Mouse (Mus musculus): ENCODE measurements around the gene Myh14. TPM values are rescaled to one million over a fixed set of nuclear protein-coding genes. Genes with fewer than 3 reads are reported as not detected.
A peak's percentile ranks its signal among the peaks of the same experiment; 100 is the strongest.

Gene Myh14
- polyA plus RNA-seq, 1 experiment from 2014 or later = 0.77 TPM

- Histone ChIP-seq H3K27me3 (ENCODE audit: control insufficient read depth, insufficient read depth, low read depth, low read length) (peaks cover 19% of the 10 kb centered on the region), H3K36me3 (ENCODE audit: control insufficient read depth, insufficient read depth) (no peaks in the 10 kb centered on the region), H3K4me3 (ENCODE audit: low read depth, low read length) (no peak overlapping the region), H3K27ac (ENCODE audit: low read length) (no peak overlapping the region), H3K4me2 (ENCODE audit: low read depth, low read length) (no peak overlapping the region), H3K9me3 (replicated peaks; ENCODE audit: control insufficient read depth, low read length) (no peaks in the 10 kb centered on the region), H3K4me1 (ENCODE audit: control insufficient read depth, low read depth, low read length) (no peaks in the 10 kb centered on the region), H3K9ac (ENCODE audit: low read depth, low read length) (no peak overlapping the region)
- ATAC-seq (ENCODE audit: low read depth) = no peak
- WGBS (ENCODE audit: insufficient replicate concordance) = 42% methylated on average over 6 of the region's 6 CpGs
These were observed 89.0 kb downstream of the Myh14 start for GRCm38 (mm10) chr7:44581637-44582036.

- no peak overlapping the region for H3K27ac ChIP-seq (ENCODE audit: low read length)
- no peaks in the 10 kb centered on the region for H3K4me1 ChIP-seq (ENCODE audit: control insufficient read depth, low read depth, low read length)
- no peaks in the 10 kb centered on the region; the same call in 1 of the 2 replicates for H3K27me3 ChIP-seq (ENCODE audit: control insufficient read depth, insufficient read depth, low read depth, low read length)
- no peak overlapping the region for H3K4me3 ChIP-seq (ENCODE audit: low read depth, low read length)
- ATAC-seq (ENCODE audit: low read depth) = no peak
- 38% methylated on average over 5 of the region's 5 CpGs for WGBS (ENCODE audit: insufficient replicate concordance)
- no peak overlapping the region for H3K9ac ChIP-seq (ENCODE audit: low read depth, low read length)
- H3K9me3 ChIP-seq (replicated peaks; ENCODE audit: control insufficient read depth, low read length) = no peaks in the 10 kb centered on the region
- H3K36me3 ChIP-seq (ENCODE audit: control insufficient read depth, insufficient read depth) = no peaks in the 10 kb centered on the region
- H3K4me2 ChIP-seq (ENCODE audit: low read depth, low read length) = no peak overlapping the region
These were observed 94.3 kb downstream of the Myh14 start for GRCm38 (mm10) chr7:44576333-44576844.

- Histone ChIP-seq H3K9me3 (replicated peaks; ENCODE audit: control insufficient read depth, low read length) (no peaks in the 10 kb centered on the region), H3K27ac (ENCODE audit: low read length) (no peak overlapping the region), H3K4me1 (ENCODE audit: control insufficient read depth, low read depth, low read length) (no peaks in the 10 kb centered on the region), H3K27me3 (ENCODE audit: control insufficient read depth, insufficient read depth, low read depth, low read length) (no peaks in the 10 kb centered on the region), H3K36me3 (ENCODE audit: control insufficient read depth, insufficient read depth) (no peaks in the 10 kb centered on the region), H3K4me3 (ENCODE audit: low read depth, low read length) (no peak overlapping the region; the same call in 1 of the 2 replicates), H3K9ac (ENCODE audit: low read depth, low read length) (no peak overlapping the region), H3K4me2 (ENCODE audit: low read depth, low read length) (0 out of 2 replicates have a peak overlapping the region, but pooled peaks have one; percentile 4)
- WGBS (ENCODE audit: insufficient replicate concordance) = 51% methylated on average over 5 of the region's 5 CpGs
- no peak for ATAC-seq (ENCODE audit: low read depth)
These were observed 97.6 kb downstream of the Myh14 start for GRCm38 (mm10) chr7:44572956-44573484.

- 20% methylated on average over 7 of the region's 7 CpGs for WGBS (ENCODE audit: insufficient replicate concordance)
- peak; percentile 43 for ATAC-seq (ENCODE audit: low read depth)
- H3K4me3 ChIP-seq (ENCODE audit: low read depth, low read length) = peak within 1 kb of the TSS; percentile 5; the same call in 1 of the 2 replicates
- no peaks in the 10 kb centered on the region for H3K4me1 ChIP-seq (ENCODE audit: control insufficient read depth, low read depth, low read length)
- no peaks in the 10 kb centered on the region for H3K36me3 ChIP-seq (ENCODE audit: control insufficient read depth, insufficient read depth)
- no peaks in the 10 kb centered on the region for H3K9me3 ChIP-seq (replicated peaks; ENCODE audit: control insufficient read depth, low read length)
- H3K27me3 ChIP-seq (ENCODE audit: control insufficient read depth, insufficient read depth, low read depth, low read length) = no peaks in the 10 kb centered on the region
- 0 out of 2 replicates have a peak within 1 kb of the TSS, but pooled peaks have one; percentile 4 for H3K4me2 ChIP-seq (ENCODE audit: low read depth, low read length)
- H3K27ac ChIP-seq (ENCODE audit: low read length) = no peak within 1 kb of the TSS
- no peak within 1 kb of the TSS for H3K9ac ChIP-seq (ENCODE audit: low read depth, low read length)
These were observed 98.4 kb downstream of the Myh14 start, which contains the start of gene Napsa for GRCm38 (mm10) chr7:44572213-44572701. Napsa (plus strand) TSS chr7:44572380.

- no peaks in the 10 kb centered on the region for H3K9me3 ChIP-seq (replicated peaks; ENCODE audit: control insufficient read depth, low read length)
- H3K27ac ChIP-seq (ENCODE audit: low read length) = no peak overlapping the region
- no peaks in the 10 kb centered on the region for H3K27me3 ChIP-seq (ENCODE audit: control insufficient read depth, insufficient read depth, low read depth, low read length)
- H3K4me2 ChIP-seq (ENCODE audit: low read depth, low read length) = no peak overlapping the region
- no peak overlapping the region for H3K4me3 ChIP-seq (ENCODE audit: low read depth, low read length)
- 0 out of 2 replicates have a peak, but pooled peaks have one; percentile 9 for ATAC-seq (ENCODE audit: low read depth)
- H3K36me3 ChIP-seq (ENCODE audit: control insufficient read depth, insufficient read depth) = no peaks in the 10 kb centered on the region
- no peaks in the 10 kb centered on the region for H3K4me1 ChIP-seq (ENCODE audit: control insufficient read depth, low read depth, low read length)
- WGBS (ENCODE audit: insufficient replicate concordance) = 64% methylated on average over 4 of the region's 4 CpGs
- H3K9ac ChIP-seq (ENCODE audit: low read depth, low read length) = no peak overlapping the region
These were observed 98.8 kb downstream of the Myh14 start for GRCm38 (mm10) chr7:44571811-44572210.

GRCm38 (mm10) chr7:44570989-44571388, 99.7 kb downstream of the Myh14 start:
- no peak for ATAC-seq (ENCODE audit: low read depth)
- Histone ChIP-seq H3K9ac (ENCODE audit: low read depth, low read length) (no peak overlapping the region), H3K27ac (ENCODE audit: low read length) (no peak overlapping the region), H3K36me3 (ENCODE audit: control insufficient read depth, insufficient read depth) (no peaks in the 10 kb centered on the region), H3K9me3 (replicated peaks; ENCODE audit: control insufficient read depth, low read length) (no peaks in the 10 kb centered on the region), H3K4me2 (ENCODE audit: low read depth, low read length) (no peak overlapping the region), H3K4me1 (ENCODE audit: control insufficient read depth, low read depth, low read length) (no peaks in the 10 kb centered on the region), H3K27me3 (ENCODE audit: control insufficient read depth, insufficient read depth, low read depth, low read length) (no peaks in the 10 kb centered on the region), H3K4me3 (ENCODE audit: low read depth, low read length) (no peak overlapping the region)
- 64% methylated on average over 6 of the region's 6 CpGs for WGBS (ENCODE audit: insufficient replicate concordance)

- Histone ChIP-seq H3K4me2 (ENCODE audit: low read depth, low read length) (no peak overlapping the region), H3K27me3 (ENCODE audit: control insufficient read depth, insufficient read depth, low read depth, low read length) (no peaks in the 10 kb centered on the region), H3K27ac (ENCODE audit: low read length) (no peak overlapping the region), H3K4me1 (ENCODE audit: control insufficient read depth, low read depth, low read length) (no peaks in the 10 kb centered on the region), H3K9me3 (replicated peaks; ENCODE audit: control insufficient read depth, low read length) (no peaks in the 10 kb centered on the region), H3K4me3 (ENCODE audit: low read depth, low read length) (no peak overlapping the region), H3K9ac (ENCODE audit: low read depth, low read length) (no peak overlapping the region), H3K36me3 (ENCODE audit: control insufficient read depth, insufficient read depth) (no peaks in the 10 kb centered on the region)
- WGBS (ENCODE audit: insufficient replicate concordance) = 58% methylated on average over 9 of the region's 9 CpGs
- ATAC-seq (ENCODE audit: low read depth) = no peak
These were observed 101.8 kb downstream of the Myh14 start for GRCm38 (mm10) chr7:44568803-44569202.

GRCm38 (mm10) chr7:44565414-44565813, 105.2 kb downstream of the Myh14 start:
- H3K4me3 ChIP-seq (ENCODE audit: low read depth, low read length) = no peak overlapping the region
- no peak overlapping the region for H3K4me2 ChIP-seq (ENCODE audit: low read depth, low read length)
- no peaks in the 10 kb centered on the region for H3K27me3 ChIP-seq (ENCODE audit: control insufficient read depth, insufficient read depth, low read depth, low read length)
- WGBS (ENCODE audit: insufficient replicate concordance) = 38% methylated on average over 6 of the region's 6 CpGs
- no peaks in the 10 kb centered on the region for H3K4me1 ChIP-seq (ENCODE audit: control insufficient read depth, low read depth, low read length)
- H3K9ac ChIP-seq (ENCODE audit: low read depth, low read length) = no peak overlapping the region
- no peak overlapping the region for H3K27ac ChIP-seq (ENCODE audit: low read length)
- no peaks in the 10 kb centered on the region for H3K36me3 ChIP-seq (ENCODE audit: control insufficient read depth, insufficient read depth)
- no peaks in the 10 kb centered on the region for H3K9me3 ChIP-seq (replicated peaks; ENCODE audit: control insufficient read depth, low read length)
- ATAC-seq (ENCODE audit: low read depth) = no peak

- 66% methylated on average over 10 of the region's 10 CpGs for WGBS (ENCODE audit: insufficient replicate concordance)
- ATAC-seq (ENCODE audit: low read depth) = no peak
- no peaks in the 10 kb centered on the region for H3K4me1 ChIP-seq (ENCODE audit: control insufficient read depth, low read depth, low read length)
These were observed 106.2 kb downstream of the Myh14 start for GRCm38 (mm10) chr7:44564486-44564885.

More at GRCm38 (mm10) chr7:44564486-44564885, 106.2 kb downstream of the Myh14 start:
- Histone ChIP-seq H3K27me3 (ENCODE audit: control insufficient read depth, insufficient read depth, low read depth, low read length) (no peaks in the 10 kb centered on the region), H3K4me3 (ENCODE audit: low read depth, low read length) (no peak overlapping the region), H3K27ac (ENCODE audit: low read length) (no peak overlapping the region), H3K4me2 (ENCODE audit: low read depth, low read length) (no peak overlapping the region), H3K9me3 (replicated peaks; ENCODE audit: control insufficient read depth, low read length) (no peaks in the 10 kb centered on the region), H3K36me3 (ENCODE audit: control insufficient read depth, insufficient read depth) (no peaks in the 10 kb centered on the region), H3K9ac (ENCODE audit: low read depth, low read length) (no peak overlapping the region)

Measured in liver, embryonic 16.5 days (tissue).